Mouse (Mus musculus) thymus, adult 2 months (tissue): Measurements from ENCODE around the gene Enox1.

ENCODE experiments used
- CTCF ChIP-seq: fragments of 200-500 bp; IDR thresholded peaks from 2 replicates; pipeline ENCODE4 v1.5.1; 2012; ENCODE audit warnings: mild to moderate bottlenecking, control low read depth, low read length, moderate library complexity, borderline replicate concordance; ENCODE audit not compliant: control insufficient read depth, poor library complexity, insufficient read depth; ENCODE audit errors: extremely low read depth
- POLR2A ChIP-seq: fragments of 200-500 bp; IDR thresholded peaks from 2 replicates; pipeline ENCODE4 v1.6.1; 2012; ENCODE audit warnings: mild to moderate bottlenecking, low read length, control low read depth, moderate library complexity; ENCODE audit not compliant: control insufficient read depth, poor library complexity, insufficient read depth; ENCODE audit errors: extremely low read depth

DNA sequence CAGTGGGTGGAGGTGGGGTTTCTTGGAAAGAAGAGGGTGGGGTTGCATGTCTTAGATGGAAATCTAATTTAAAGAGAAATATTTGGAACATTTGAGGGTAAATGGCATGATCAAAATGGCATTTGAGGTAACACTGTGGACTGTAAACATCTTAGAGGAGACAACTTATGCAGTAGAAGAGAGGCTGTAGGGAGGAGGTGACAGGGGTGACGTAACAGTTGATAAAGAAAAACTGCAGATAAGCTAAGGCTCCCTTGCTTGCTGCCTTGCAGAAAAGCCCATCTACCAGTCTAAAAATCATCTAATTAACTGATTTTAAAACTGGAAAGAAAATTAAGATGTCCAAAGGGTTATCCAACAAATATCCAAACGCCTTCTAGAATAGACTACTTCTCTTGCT, 123.9 kb downstream of the Enox1 start:
- TF ChIP-seq CTCF (no peak), POLR2A (no peak)
